In genomic region chr3:35149251-35149691, GRCm38 (mm10) we compare ENCODE assay signal across 8 mouse cellular contexts.
DNase-seq lines count a peak whose midpoint lies in the region; ATAC-seq and TF ChIP-seq lines count a peak whose summit lies in the region.

No protein-coding gene starts in this region.

- no peaks in the 10 kb centered on the region for H3K36me3 ChIP-seq in embryonic facial prominence, embryonic 15.5 days
- H3K36me3 ChIP-seq in hindbrain, embryonic 13.5 days, result no peaks in the 10 kb centered on the region
- H3K36me3 ChIP-seq in lung, embryonic 15.5 days, result no peaks in the 10 kb centered on the region
- no peaks in the 10 kb centered on the region for H3K36me3 ChIP-seq in small intestine, adult 2 months (ENCODE audit: control insufficient read depth, insufficient read depth, low read length)
- H3K36me3 ChIP-seq in liver, embryonic 11.5 days (ENCODE audit: control insufficient read depth, insufficient read depth, low read length), result no peaks in the 10 kb centered on the region

- H3K4me3 ChIP-seq in embryonic facial prominence, embryonic 15.5 days (replicated peaks), result no peak overlapping the region
- H3K4me3 ChIP-seq in hindbrain, embryonic 13.5 days, result no peak overlapping the region
- no peak overlapping the region for H3K4me3 ChIP-seq in lung, embryonic 15.5 days
- peak overlapping the region; percentile 2; the same call in 1 of the 2 replicates for H3K4me3 ChIP-seq in small intestine, adult 2 months (ENCODE audit: low read depth, low read length)
- no peak overlapping the region for H3K4me3 ChIP-seq in liver, embryonic 11.5 days (ENCODE audit: low read depth, low read length)

- peak overlapping the region; percentile 39; the same call in 1 of the 2 replicates for H3K27ac ChIP-seq in embryonic facial prominence, embryonic 15.5 days (replicated peaks)
- H3K27ac ChIP-seq in hindbrain, embryonic 13.5 days, result peak overlapping the region; percentile 66
- peak overlapping the region; percentile 19; the same call in 1 of the 2 replicates for H3K27ac ChIP-seq in lung, embryonic 15.5 days
- H3K27ac ChIP-seq in small intestine, adult 2 months (ENCODE audit: insufficient read depth, low read depth, low read length), result no peak overlapping the region
- no peak overlapping the region for H3K27ac ChIP-seq in liver, embryonic 11.5 days (ENCODE audit: low read depth, low read length)

- no peak overlapping the region for H3K4me2 ChIP-seq in embryonic facial prominence, embryonic 15.5 days (replicated peaks)
- H3K4me2 ChIP-seq in hindbrain, embryonic 13.5 days, result no peak overlapping the region
- peak overlapping the region; percentile 21 for H3K4me2 ChIP-seq in lung, embryonic 15.5 days
- H3K4me2 ChIP-seq in liver, embryonic 11.5 days, result no peak overlapping the region

- H3K9ac ChIP-seq in embryonic facial prominence, embryonic 15.5 days, result no peak overlapping the region
- no peak overlapping the region for H3K9ac ChIP-seq in hindbrain, embryonic 13.5 days
- no peak overlapping the region for H3K9ac ChIP-seq in lung, embryonic 15.5 days
- no peak overlapping the region for H3K9ac ChIP-seq in liver, embryonic 11.5 days (ENCODE audit: low read depth, low read length)

- no peak for ATAC-seq in embryonic facial prominence, embryonic 15.5 days (ENCODE audit: insufficient number of reproducible peaks, low FRiP score, low TSS enrichment, low read depth)
- ATAC-seq in hindbrain, embryonic 13.5 days (ENCODE audit: low FRiP score), result peak; percentile 67
- 0 out of 2 replicates have a peak, but pooled peaks have one; percentile 45 for ATAC-seq in lung, embryonic 15.5 days (ENCODE audit: borderline replicate concordance, extremely low read depth, low FRiP score, low TSS enrichment)
- ATAC-seq in liver, embryonic 11.5 days (replicated peaks; ENCODE audit: low FRiP score), result no peak

- peak; percentile 43 for DNase-seq in kidney, postnatal 10 days
- no peak for DNase-seq in kidney, adult 11 months
- DNase-seq in liver, embryonic 11.5 days (ENCODE audit: low spot score), result no peak
- DNase-seq in urinary bladder, postnatal 25 days (ENCODE audit: low spot score), result no peak

- no peak for TF ChIP-seq CTCF in small intestine, adult 2 months (IDR thresholded peaks at IDR 0.05; ENCODE audit: extremely low read depth, insufficient read length, insufficient replicate concordance, low read depth, low read length)

- WGBS in embryonic facial prominence, embryonic 15.5 days, result 49% methylated on average over 12 of the region's 12 CpGs
- WGBS in hindbrain, embryonic 13.5 days, result 34% methylated on average over 12 of the region's 12 CpGs
- WGBS in lung, embryonic 15.5 days, result 27% methylated on average over 12 of the region's 12 CpGs
- whole genome bisulfite sequencing in small intestine, adult 2 months, result 32% methylated on average over 12 of the region's 12 CpGs
- WGBS in liver, embryonic 11.5 days, result 67% methylated on average over 12 of the region's 12 CpGs

- no peaks in the 10 kb centered on the region for H3K27me3 ChIP-seq in embryonic facial prominence, embryonic 15.5 days
- no peaks in the 10 kb centered on the region for H3K27me3 ChIP-seq in hindbrain, embryonic 13.5 days
- H3K27me3 ChIP-seq in lung, embryonic 15.5 days, result no peaks in the 10 kb centered on the region
- no peaks in the 10 kb centered on the region for H3K27me3 ChIP-seq in small intestine, adult 2 months (ENCODE audit: control insufficient read depth, insufficient read depth, low read length)
- H3K27me3 ChIP-seq in liver, embryonic 11.5 days (replicated peaks; ENCODE audit: control insufficient read depth, insufficient read depth, low read length), result no peaks in the 10 kb centered on the region

- no peak for TF ChIP-seq POLR2A in small intestine, adult 2 months (IDR thresholded peaks at IDR 0.05; ENCODE audit: low read depth, low read length)

- no peaks in the 10 kb centered on the region for H3K9me3 ChIP-seq in embryonic facial prominence, embryonic 15.5 days (replicated peaks)
- H3K9me3 ChIP-seq in hindbrain, embryonic 13.5 days, result no peaks in the 10 kb centered on the region
- no peaks in the 10 kb centered on the region for H3K9me3 ChIP-seq in lung, embryonic 15.5 days
- H3K9me3 ChIP-seq in liver, embryonic 11.5 days (ENCODE audit: control insufficient read depth, low read length), result no peaks in the 10 kb centered on the region

- H3K4me1 ChIP-seq in embryonic facial prominence, embryonic 15.5 days, result peaks cover 5% of the 10 kb centered on the region
- H3K4me1 ChIP-seq in hindbrain, embryonic 13.5 days (replicated peaks), result peaks cover 14% of the 10 kb centered on the region; the same call in 1 of the 2 replicates
- peaks cover 18% of the 10 kb centered on the region for H3K4me1 ChIP-seq in lung, embryonic 15.5 days
- no peaks in the 10 kb centered on the region for H3K4me1 ChIP-seq in small intestine, adult 2 months (ENCODE audit: control insufficient read depth, insufficient read depth, insufficient read length, low read length)
- H3K4me1 ChIP-seq in liver, embryonic 11.5 days (replicated peaks; ENCODE audit: control insufficient read depth, insufficient read depth, low read length), result no peaks in the 10 kb centered on the region

Comparison
In these comparisons a context has a peak if more than half of its experiments do, and no peak if none do; other contexts are left out.
1. ATAC-seq: peak in hindbrain, embryonic 13.5 days (single experiment) and lung, embryonic 15.5 days (single experiment); none in embryonic facial prominence, embryonic 15.5 days (single experiment) and liver, embryonic 11.5 days (single experiment).
2. H3K27ac ChIP-seq: peak in embryonic facial prominence, embryonic 15.5 days (single experiment), hindbrain, embryonic 13.5 days (single experiment) and lung, embryonic 15.5 days (single experiment); none in small intestine, adult 2 months (single experiment) and liver, embryonic 11.5 days (single experiment).